ENCODE assay signal across 10 mouse cellular contexts in the genomic region with DNA sequence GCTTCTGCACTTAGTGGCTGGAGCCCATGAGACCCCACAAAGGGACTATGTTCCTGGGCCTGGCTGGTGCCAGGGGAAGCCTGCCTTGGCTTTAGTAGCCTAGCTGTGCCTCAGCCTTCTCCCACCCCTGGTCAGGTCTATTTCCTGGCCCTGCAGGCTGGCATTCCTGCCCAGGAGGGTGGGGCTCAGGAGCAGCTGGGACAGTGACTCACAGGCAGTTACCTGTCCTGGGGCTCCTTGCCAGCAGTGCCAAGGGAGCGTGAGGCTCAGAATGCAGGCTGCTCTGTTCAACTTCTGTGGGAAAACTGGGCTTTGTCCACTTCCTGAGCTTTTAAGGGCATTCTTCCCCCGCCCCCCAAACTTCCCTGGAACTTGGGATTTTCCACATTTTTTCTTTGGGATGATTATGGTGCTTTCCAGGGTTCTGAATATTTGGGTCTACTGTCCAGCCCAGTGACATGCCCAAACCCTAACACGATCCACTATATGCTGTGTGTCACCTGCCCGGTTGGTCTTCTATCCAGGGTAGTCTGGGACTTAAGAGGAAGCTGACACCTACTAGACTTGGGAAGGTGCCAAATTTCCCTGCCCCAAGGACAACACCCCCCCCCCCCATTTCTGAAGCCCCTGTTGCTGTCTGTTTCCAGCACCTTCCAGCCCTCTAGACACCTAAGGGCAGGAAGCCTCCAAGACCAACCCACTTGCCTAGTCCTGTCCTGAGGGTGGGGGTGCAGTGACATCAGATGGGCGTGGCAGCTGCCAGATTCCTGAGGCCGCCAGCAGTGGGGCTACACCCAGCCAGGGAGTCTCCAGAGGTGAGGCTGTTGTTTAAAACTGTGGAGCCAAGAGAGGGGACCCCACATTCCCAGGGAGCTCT. TPM values are rescaled to one million over a fixed set of nuclear protein-coding genes. Genes with fewer than 3 reads are reported as not detected.
A peak's percentile ranks its signal among the peaks of the same experiment; 100 is the strongest.
DNase-seq lines count a peak whose midpoint lies in the region; ATAC-seq and TF ChIP-seq lines count a peak whose summit lies in the region.
"Had no signal": no experiment of that assay in that cellular context is flagged by ENCODE, and none has a peak within 500 bp of the region (broad histone marks: within the 10 kb centered on the region; RNA-seq: fewer than 3 reads in every experiment).

No protein-coding gene starts in this region.

- H3K4me1 ChIP-seq in neural tube, embryonic 12.5 days: peaks cover 8% of the 10 kb centered on the region
- no peaks in the 10 kb centered on the region; the same call in 1 of the 2 replicates for H3K4me1 ChIP-seq in embryonic facial prominence, embryonic 14.5 days (ENCODE audit: control insufficient read depth, insufficient read depth, low read length)
- no peaks in the 10 kb centered on the region for H3K4me1 ChIP-seq in lung, postnatal 0 days (ENCODE audit: insufficient read depth, low read depth, low read length)
- peaks cover 5% of the 10 kb centered on the region; the same call in 1 of the 2 replicates for H3K4me1 ChIP-seq in midbrain, embryonic 14.5 days (ENCODE audit: control insufficient read depth, insufficient read depth, low read length)

- H3K36me3 ChIP-seq in neural tube, embryonic 12.5 days: no peaks in the 10 kb centered on the region
- H3K36me3 ChIP-seq in embryonic facial prominence, embryonic 14.5 days (ENCODE audit: control insufficient read depth, insufficient read depth, low read length): no peaks in the 10 kb centered on the region
- no peaks in the 10 kb centered on the region for H3K36me3 ChIP-seq in lung, postnatal 0 days (ENCODE audit: insufficient read depth, low read length)
- no peaks in the 10 kb centered on the region for H3K36me3 ChIP-seq in midbrain, embryonic 14.5 days (ENCODE audit: control insufficient read depth, insufficient read depth, low read length)

- H3K4me3 ChIP-seq in neural tube, embryonic 12.5 days: no peak overlapping the region
- H3K4me3 ChIP-seq in embryonic facial prominence, embryonic 14.5 days (ENCODE audit: low read depth, low read length): peak overlapping the region; percentile 10; the same call in 1 of the 2 replicates
- peak overlapping the region; percentile 21 for H3K4me3 ChIP-seq in lung, postnatal 0 days (ENCODE audit: low read depth, low read length)
- H3K4me3 ChIP-seq in midbrain, embryonic 14.5 days (replicated peaks; ENCODE audit: low read depth, low read length): no peak overlapping the region

- no peak for TF ChIP-seq EP300 in lung, postnatal 0 days (IDR thresholded peaks at IDR 0.05)

- no peak for DNase-seq in neural tube, embryonic 10.5 days (ENCODE audit: extremely low spot score, low spot score)
- peak; percentile 65 for DNase-seq in embryonic facial prominence, embryonic 14.5 days (ENCODE audit: low spot score)
- peak; percentile 88 for DNase-seq in lung, postnatal 0 days (ENCODE audit: low spot score)
- no peak for DNase-seq in frontal cortex, adult 2 months (ENCODE audit: extremely low spot score in 1 of 2, low spot score in 1 of 2)
- DNase-seq in adrenal gland, adult (ENCODE audit: inconsistent age in 2 of 2, low spot score in 1 of 2): no peak
- no peak for DNase-seq in midbrain, embryonic 14.5 days
- DNase-seq: heart, postnatal 10 days; thymus, postnatal 14 days had no signal

- no peak overlapping the region for H3K4me2 ChIP-seq in neural tube, embryonic 12.5 days (replicated peaks)
- peak overlapping the region; percentile 33 for H3K4me2 ChIP-seq in embryonic facial prominence, embryonic 14.5 days (ENCODE audit: low read depth, low read length)
- H3K4me2 ChIP-seq in lung, postnatal 0 days (replicated peaks; ENCODE audit: low read depth, low read length): peak overlapping the region; percentile 49
- H3K4me2 ChIP-seq in midbrain, embryonic 14.5 days (ENCODE audit: low read length): no peak overlapping the region

- H3K9me3 ChIP-seq in neural tube, embryonic 12.5 days: no peaks in the 10 kb centered on the region
- no peaks in the 10 kb centered on the region for H3K9me3 ChIP-seq in embryonic facial prominence, embryonic 14.5 days (ENCODE audit: control insufficient read depth, low read length)
- no peaks in the 10 kb centered on the region for H3K9me3 ChIP-seq in lung, postnatal 0 days (ENCODE audit: low read length)
- no peaks in the 10 kb centered on the region for H3K9me3 ChIP-seq in midbrain, embryonic 14.5 days (ENCODE audit: control insufficient read depth, low read length)

- H3K9ac ChIP-seq in neural tube, embryonic 12.5 days: no peak overlapping the region
- no peak overlapping the region for H3K9ac ChIP-seq in embryonic facial prominence, embryonic 14.5 days (ENCODE audit: low read depth, low read length)
- H3K9ac ChIP-seq in lung, postnatal 0 days (replicated peaks; ENCODE audit: low read depth): peak overlapping the region; percentile 39
- no peak overlapping the region for H3K9ac ChIP-seq in midbrain, embryonic 14.5 days (replicated peaks; ENCODE audit: low read length)

- 0 out of 2 replicates have a peak, but pooled peaks have one; percentile 7 for ATAC-seq in neural tube, embryonic 12.5 days (ENCODE audit: low FRiP score, low read depth)
- ATAC-seq in embryonic facial prominence, embryonic 14.5 days (ENCODE audit: low read depth): peak; percentile 83
- ATAC-seq in lung, postnatal 0 days: peak; percentile 95
- ATAC-seq in midbrain, embryonic 14.5 days (ENCODE audit: low FRiP score, low TSS enrichment): no peak
- ATAC-seq: activated CD4-positive, CD25-positive, alpha-beta regulatory T cell, adult 4 months had no signal

- no peak for TF ChIP-seq CTCF in lung, postnatal 0 days (IDR thresholded peaks at IDR 0.05)

- no peaks in the 10 kb centered on the region for H3K27me3 ChIP-seq in neural tube, embryonic 12.5 days (replicated peaks)
- no peaks in the 10 kb centered on the region for H3K27me3 ChIP-seq in embryonic facial prominence, embryonic 14.5 days (replicated peaks; ENCODE audit: control insufficient read depth, insufficient read depth, low read length)
- H3K27me3 ChIP-seq in lung, postnatal 0 days (replicated peaks; ENCODE audit: insufficient read depth, low read length): no peaks in the 10 kb centered on the region
- no peaks in the 10 kb centered on the region for H3K27me3 ChIP-seq in midbrain, embryonic 14.5 days (ENCODE audit: control insufficient read depth, insufficient read depth, low read length)

- no peak overlapping the region for H3K27ac ChIP-seq in neural tube, embryonic 12.5 days
- 0 out of 2 replicates have a peak overlapping the region, but pooled peaks have one; percentile 4 for H3K27ac ChIP-seq in embryonic facial prominence, embryonic 14.5 days (replicated peaks; ENCODE audit: low read depth, low read length)
- H3K27ac ChIP-seq in lung, postnatal 0 days (ENCODE audit: low read length): peak overlapping the region; percentile 85
- no peak overlapping the region for H3K27ac ChIP-seq in midbrain, embryonic 14.5 days (replicated peaks; ENCODE audit: low read depth, low read length)

- WGBS in neural tube, embryonic 12.5 days: 77% methylated on average over 6 of the region's 6 CpGs
- WGBS in embryonic facial prominence, embryonic 14.5 days: 56% methylated on average over 6 of the region's 6 CpGs
- WGBS in lung, postnatal 0 days: 29% methylated on average over 6 of the region's 6 CpGs
- WGBS in midbrain, embryonic 14.5 days: 76% methylated on average over 6 of the region's 6 CpGs

RNA-seq across cellular contexts. Expression of a gene that starts 28.4 kb away (rescaled TPM):
- 8.1 and 8.4 TPM in 2 replicates for polyA plus RNA-seq in neural tube, embryonic 12.5 days (2016; fragmentation: Nextera tagmentation; extraction: Ambion mirVana)
- polyA plus RNA-seq in embryonic facial prominence, embryonic 14.5 days (2014; fragmentation: Nextera tagmentation; extraction: Ambion mirVana): 42.6 and 57.8 TPM in 2 replicates
- 185 and 216 TPM in 2 replicates for polyA plus RNA-seq in lung, postnatal 0 days (2015; fragmentation: Nextera tagmentation; extraction: Ambion mirVana)
- 21.5 and 22.6 TPM in 2 replicates for polyA plus RNA-seq in frontal cortex, adult 2 months (2012; rRNA removed)
- 5.7 and 7.4 TPM in 2 replicates for polyA plus RNA-seq in midbrain, embryonic 14.5 days (2014; fragmentation: Nextera tagmentation; extraction: Ambion mirVana)

RNA-seq across cellular contexts. Expression of a gene that starts 37.6 kb away (rescaled TPM):
- polyA plus RNA-seq in neural tube, embryonic 12.5 days (2016; fragmentation: Nextera tagmentation; extraction: Ambion mirVana): 0.23 TPM in 1 of 2 replicates, not detected in the other
- polyA plus RNA-seq in embryonic facial prominence, embryonic 14.5 days (2014; fragmentation: Nextera tagmentation; extraction: Ambion mirVana): 2.5 and 2.8 TPM in 2 replicates
- polyA plus RNA-seq in lung, postnatal 0 days (2015; fragmentation: Nextera tagmentation; extraction: Ambion mirVana): 184 and 200 TPM in 2 replicates
- polyA plus RNA-seq in frontal cortex, adult 2 months (2012; rRNA removed): 18.0 and 21.0 TPM in 2 replicates
- polyA plus RNA-seq in midbrain, embryonic 14.5 days (2014; fragmentation: Nextera tagmentation; extraction: Ambion mirVana): 0.22 TPM in 1 of 2 replicates, not detected in the other

Comparison
In these comparisons a context has a peak if more than half of its experiments do, and no peak if none do; other contexts are left out.
1. H3K27ac ChIP-seq: peak in embryonic facial prominence, embryonic 14.5 days (single experiment) and lung, postnatal 0 days (single experiment); none in neural tube, embryonic 12.5 days (single experiment) and midbrain, embryonic 14.5 days (single experiment).
2. H3K4me2 ChIP-seq: peak in embryonic facial prominence, embryonic 14.5 days (single experiment) and lung, postnatal 0 days (single experiment); none in neural tube, embryonic 12.5 days (single experiment) and midbrain, embryonic 14.5 days (single experiment).
3. H3K4me3 ChIP-seq: peak in embryonic facial prominence, embryonic 14.5 days (single experiment) and lung, postnatal 0 days (single experiment); none in neural tube, embryonic 12.5 days (single experiment) and midbrain, embryonic 14.5 days (single experiment).
4. DNase-seq: peak in embryonic facial prominence, embryonic 14.5 days (single experiment) and lung, postnatal 0 days (single experiment); none in neural tube, embryonic 10.5 days (single experiment), frontal cortex, adult 2 months (0 of 2), adrenal gland, adult (0 of 2) and midbrain, embryonic 14.5 days (single experiment).